Mouse (Mus musculus) layer of hippocampus, postnatal 10 days (tissue): ENCODE results near the gene Sytl1. TPM values are rescaled to one million over a fixed set of nuclear protein-coding genes. Genes with fewer than 3 reads are reported as not detected.
A peak's percentile ranks its signal among the peaks of the same experiment; 100 is the strongest.

Experiments
- DNase-seq, 2 experiments: peaks; one replicate each; pipeline ENCODE4 v3.0.0; 2021; ENCODE audit warnings: low spot score in 2 of 2
- long read RNA-seq: library from polyadenylated mRNA; stranded (forward); transcript quantifications from one replicate; pipeline ENCODE4 v2.0.0, GENCODE M21; 2023
- total RNA-seq, 2 experiments: library from RNA; stranded (reverse); gene quantifications; 2 replicates each; pipeline ENCODE4 v1.2.3; 2021

Sytl1 gene
- under 1 TPM; 0.51 to 0.53 TPM for total RNA-seq
- long read RNA-seq, result 0 reads

DNA sequence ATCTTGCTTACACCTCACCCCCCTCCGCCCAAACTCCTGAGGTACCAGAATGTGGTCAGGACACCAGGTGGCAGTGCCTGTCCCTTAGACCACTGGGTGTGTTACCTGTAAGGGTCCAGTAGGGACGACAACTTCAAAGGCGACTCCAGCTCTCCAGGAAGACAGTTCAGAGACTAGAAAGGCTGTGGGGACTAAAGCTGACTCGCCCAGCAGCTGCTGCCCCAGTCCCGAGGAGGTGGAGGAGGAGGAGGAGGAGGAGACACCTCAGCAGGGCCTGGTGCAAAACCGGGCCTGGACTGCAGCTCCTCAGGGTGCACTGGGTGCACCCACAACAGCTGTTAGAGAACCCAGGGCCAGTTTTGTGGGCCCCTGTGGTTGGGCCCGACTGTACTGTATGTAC, at the start of gene Sytl1:
Gene Sytl1, minus strand, starts transcription at position 232 of the 400 bp plus-strand sequence.
- DNase-seq, result no peak

DNA sequence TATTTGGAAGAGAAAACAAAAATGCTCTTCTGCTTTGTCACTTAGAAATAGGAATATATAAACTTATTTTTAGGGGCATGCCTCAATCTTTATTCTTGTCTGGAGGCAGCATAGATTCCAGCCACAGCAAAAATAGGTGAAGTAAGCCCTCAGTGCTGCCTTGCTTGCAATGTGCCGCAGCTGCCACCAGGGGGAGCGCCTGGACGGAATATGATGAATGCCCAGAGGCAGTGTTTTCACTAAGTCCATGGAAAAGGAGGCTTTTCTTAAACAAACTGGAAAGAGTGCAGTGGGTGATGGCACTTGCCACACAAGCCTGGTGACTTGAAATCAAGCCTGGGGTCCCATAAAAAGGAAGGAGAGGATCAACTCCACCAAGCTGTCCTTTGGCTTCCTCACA, 47.0 kb upstream of the Sytl1 start:
- peak; percentile 94 to 95 for DNase-seq

DNA sequence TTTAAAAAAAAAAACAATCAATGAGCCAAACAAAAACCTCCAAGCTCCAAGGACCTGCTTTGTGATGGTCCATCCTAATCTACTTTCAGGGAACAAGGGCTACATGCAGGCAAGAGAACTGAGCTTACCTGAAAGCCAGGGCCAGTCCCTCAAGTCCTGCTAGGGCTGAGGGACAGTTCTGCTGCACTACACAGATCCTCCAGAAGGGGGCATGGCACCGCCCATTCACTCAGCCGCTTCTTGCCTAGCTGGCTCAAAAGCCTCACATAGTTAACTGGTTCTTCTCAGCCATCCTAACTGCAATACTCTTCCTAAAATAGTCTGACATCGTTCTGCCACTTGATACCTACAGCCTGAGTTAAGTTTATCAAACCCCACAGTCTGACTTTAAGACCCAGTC, 44.4 kb upstream of the Sytl1 start:
- DNase-seq, result peak; percentile 66 to 68

DNA sequence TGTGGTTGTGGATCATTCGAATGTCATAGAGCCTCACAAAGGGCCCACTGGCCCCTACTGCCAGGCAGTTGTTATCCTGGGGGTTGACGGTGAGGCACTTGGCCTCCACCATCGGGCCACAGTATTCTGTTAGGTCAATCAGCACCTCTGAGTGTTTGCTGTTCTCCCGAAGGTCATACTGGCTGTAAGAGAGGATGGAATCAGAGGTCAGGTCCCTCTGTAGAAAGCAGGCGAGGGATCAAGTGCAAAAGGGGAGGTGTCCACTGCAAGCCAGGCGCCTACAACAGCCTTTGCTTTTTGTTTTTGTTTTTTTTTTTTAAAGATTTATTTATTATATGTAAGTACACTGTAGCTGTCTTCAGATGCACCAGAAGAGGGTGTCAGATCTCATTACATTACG, 42.9 kb upstream of the Sytl1 start:
- DNase-seq, result no peak

DNA sequence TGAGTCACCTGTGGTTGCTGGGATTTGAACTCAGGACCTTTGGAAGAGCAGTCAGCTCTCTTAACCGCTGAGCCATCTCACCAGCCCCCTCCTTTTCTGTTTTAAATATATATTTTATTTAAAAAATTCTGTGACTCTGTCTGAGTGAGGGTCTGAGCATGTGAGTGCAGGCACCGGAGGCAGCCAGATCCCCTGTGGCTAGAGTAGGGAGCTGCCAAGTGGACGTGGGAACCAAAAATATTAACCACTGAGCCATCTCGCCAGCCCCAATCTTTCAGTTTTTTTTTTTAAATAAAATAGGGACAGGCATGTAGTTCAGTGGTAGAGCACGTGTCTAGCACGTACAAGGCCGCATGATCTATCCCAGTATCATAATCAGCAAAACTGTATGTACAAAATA, 41.9 kb upstream of the Sytl1 start:
- DNase-seq, result no peak

DNA sequence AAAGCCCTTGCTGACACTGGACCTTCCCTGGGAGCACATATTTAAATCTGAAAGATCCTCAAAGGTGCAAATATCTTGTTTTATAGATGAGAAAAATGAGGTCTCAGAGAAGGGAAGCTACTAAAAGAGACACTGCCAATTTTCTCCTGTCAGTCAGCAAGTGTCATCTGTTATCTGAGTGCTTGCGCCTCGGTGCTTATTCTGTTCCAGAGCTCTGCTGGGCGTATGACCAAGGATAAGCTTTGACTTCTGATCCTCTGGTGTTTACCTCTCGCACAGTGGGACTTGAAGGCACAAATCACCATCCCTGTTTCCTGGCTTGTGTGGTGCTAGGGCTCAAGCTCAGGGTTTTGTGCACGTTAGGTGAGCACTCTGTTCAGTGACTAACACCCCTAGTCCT, 39.8 kb upstream of the Sytl1 start:
- no peak for DNase-seq

DNA sequence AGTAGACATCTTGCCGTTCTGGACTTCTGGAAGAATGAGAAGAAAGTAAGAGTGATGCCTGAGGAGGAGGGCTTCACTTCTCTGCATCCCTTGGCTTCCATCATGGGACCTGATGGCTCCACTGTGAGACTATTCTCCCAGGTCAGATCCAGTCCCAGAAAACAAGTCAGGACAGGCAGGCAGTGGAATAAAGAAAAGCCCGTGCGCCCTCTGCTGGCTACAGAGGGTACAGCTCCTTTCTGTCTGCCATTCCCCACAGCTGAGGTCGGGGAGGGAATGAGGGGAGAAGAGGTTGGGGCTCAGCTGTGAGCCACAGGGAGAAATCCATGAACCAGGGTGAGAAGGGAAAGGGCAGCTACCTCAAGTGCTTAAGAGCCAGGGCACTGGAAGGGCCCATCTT, 38.9 kb upstream of the Sytl1 start:
- peak; percentile 86 to 89 for DNase-seq

DNA sequence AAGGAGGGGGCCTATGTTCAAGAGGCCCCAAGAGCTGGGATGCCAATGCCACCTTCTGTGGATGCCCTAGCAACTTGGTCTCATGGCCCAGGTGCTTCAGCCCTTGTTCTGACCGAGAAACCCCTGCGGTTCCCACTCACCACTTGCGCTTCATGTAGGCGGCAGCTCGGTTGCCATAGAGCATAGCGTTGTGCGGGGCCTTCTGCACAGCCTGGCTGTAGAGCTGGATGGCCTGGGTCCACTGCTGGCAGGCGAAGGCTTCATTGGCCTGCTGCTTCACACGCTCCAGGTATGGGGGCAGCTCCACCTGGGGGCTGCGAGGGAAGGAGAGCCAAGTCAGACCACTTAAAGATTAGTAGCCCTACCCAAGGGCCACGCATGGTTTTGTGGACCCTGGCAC, 37.5 kb upstream of the Sytl1 start:
- no peak for DNase-seq

DNA sequence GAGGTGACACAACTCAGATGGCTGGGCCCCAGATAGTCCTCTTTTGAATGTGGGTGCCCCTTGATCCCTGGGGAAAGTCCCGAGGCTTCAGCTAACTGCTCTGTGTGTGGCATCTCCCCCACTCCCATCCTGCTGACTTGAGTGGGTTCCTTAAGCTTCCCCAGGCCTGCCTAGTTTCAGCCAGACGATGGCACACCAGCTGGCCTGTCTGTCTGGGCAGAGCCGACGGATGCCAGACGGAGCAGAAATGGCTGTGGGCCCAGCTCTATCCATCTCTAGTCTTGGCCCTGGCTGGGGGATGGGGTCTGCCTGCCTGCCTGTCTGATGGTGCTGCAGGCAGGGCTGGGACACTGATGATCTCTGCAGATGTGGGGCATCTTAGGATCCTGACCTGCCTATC, 36.8 kb upstream of the Sytl1 start:
- peak; percentile 63 to 72 for DNase-seq

DNA sequence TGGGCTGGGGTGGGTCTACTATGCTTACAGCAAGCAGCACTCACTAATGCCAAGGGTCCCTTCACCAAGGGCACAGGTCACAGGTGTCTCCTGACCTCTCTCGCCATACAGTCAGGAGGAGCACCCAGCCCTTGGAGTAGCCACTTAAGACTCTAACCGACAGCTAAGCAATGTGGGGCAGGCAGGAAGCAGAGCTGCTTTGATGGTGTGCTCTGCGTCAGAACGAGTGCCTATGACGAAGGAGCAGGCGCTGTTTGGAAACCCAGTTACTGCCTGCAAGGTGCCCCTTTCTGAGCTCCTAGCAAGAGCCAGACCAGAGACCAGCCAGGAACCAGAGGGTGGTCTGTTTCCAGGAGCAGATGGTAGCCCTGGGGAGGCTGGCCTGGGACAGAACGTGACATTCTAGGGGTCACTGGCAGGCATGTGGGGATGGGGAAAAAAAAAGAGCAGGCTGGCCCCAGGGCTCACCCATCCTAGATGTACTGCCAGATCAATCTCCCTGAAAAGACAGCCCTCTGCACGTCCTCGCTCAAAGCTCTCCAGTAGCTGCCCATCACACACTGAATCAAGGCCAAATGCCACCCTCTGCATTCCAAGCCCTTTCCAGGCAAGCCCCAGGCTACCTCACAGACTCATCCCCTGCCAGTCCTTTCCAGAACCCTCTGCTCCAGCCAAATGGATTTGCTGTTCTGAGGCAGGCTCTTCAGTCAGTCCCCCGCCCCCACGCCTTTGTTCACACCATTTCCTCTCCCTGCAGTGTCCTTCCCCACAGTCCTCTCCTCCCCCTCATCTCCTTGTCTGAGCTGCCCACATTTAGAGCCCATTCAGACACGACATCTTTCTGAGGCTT, 35.8 kb upstream of the Sytl1 start:
- DNase-seq, result peak; percentile 60 to 65

DNA sequence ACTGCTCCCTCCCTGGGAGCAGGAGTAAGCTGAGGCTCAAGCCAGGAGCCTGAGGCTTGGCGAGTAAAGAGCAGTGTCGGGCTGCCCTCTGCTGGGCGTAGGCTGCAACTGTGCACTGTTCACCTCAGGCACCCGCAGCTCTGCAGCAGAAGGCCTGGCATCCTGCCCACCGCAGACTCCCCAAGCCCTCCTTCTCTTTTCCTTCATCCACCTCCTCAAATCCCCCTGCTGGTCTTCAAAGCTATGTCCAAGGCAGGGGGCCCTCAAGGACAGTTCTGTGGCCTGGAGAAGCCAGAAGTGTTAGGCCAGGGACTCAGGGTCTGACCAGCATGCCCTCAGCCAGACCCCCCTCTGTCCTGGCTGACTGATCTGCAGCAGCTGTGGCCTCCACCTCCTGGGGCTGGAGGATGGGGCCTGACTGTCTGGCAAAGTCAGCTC, 34.9 kb upstream of the Sytl1 start:
- peak; percentile 94 to 95 for DNase-seq

DNA sequence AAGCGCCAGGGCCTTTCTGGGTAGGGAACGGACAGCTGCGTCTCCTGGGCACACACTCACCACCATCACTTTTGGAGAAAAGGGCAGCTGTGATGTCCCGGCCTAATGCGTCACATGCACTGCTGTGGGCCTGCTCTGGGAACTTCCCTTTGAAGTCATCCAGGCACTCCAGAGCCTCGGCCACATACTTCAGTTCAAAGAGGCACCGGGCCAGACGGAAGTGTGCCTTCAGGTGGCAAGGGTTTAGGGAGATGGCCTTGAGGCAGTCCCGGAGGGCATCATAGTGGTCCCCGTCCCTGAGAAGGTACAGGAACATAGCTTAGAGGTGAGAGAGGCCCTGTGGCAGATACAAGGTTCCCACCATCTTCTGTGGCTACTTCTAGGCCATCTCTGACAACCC, 34.4 kb upstream of the Sytl1 start:
- DNase-seq, result no peak

DNA sequence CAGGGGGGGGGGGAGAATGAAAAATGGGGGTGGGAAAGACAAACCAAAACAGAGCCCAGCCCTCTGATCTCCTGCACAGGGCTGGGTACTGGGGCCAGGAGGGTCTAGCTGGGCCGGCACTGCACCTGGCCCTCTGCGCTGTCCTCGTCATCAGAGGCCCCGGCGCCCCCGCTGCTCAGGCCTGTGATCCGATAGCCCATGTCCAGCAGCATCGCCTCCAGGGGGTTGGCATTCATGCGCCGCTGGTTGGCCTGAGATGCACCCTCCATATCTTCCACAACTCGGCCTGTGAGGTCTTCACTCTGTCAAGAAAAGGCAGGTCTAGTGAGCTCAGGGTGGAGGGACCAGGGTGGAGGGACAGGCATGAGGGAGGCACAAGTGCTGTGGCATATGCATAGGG, 31.2 kb upstream of the Sytl1 start:
- DNase-seq, result no peak

DNA sequence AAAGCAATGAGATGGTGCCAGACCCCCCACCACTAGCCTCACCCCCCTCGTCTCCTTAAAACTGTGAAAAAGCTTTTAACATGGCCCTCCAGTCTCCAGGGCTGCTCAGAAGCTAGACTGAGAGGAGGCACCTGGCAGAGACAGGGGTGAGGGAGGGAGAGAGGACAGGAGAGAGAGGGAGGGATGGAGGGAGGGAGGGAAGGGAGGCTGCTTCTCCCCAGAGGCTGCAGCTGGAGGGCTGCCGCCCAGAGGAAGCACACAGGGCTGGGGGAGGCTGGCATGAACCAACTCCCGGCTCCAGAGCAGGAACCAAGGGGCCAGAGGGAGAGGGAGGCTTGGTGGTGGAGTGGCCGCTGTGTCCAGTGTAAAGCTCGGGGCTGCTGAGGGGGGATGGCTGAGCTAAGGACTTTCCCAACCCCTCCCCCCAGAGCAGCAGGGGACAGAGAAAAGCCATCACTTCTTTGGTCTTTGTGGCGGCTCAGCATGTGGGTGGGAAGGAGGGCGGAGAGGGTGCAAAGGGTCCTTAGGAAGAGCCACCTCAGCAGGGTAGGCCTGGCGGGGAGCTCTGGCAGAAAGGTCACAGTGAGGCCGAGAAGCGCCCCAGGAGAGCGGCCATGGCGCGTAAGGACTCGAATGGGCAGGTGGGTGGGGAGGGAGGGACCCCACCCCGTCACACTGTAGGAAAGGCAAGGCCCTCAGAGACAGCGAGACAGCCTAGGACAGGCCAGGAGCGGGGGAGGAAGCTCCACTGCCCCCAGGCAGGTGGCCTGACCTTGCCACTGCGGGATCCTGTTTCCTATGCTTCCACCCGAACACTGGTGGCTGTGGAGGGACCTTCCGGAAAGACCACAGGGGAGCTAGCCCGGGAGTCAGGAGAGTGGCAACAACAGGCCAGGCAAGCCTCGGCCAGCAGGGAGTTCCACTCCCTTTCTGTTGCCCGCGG, 30.3 kb upstream of the Sytl1 start:
- no peak for DNase-seq

DNA sequence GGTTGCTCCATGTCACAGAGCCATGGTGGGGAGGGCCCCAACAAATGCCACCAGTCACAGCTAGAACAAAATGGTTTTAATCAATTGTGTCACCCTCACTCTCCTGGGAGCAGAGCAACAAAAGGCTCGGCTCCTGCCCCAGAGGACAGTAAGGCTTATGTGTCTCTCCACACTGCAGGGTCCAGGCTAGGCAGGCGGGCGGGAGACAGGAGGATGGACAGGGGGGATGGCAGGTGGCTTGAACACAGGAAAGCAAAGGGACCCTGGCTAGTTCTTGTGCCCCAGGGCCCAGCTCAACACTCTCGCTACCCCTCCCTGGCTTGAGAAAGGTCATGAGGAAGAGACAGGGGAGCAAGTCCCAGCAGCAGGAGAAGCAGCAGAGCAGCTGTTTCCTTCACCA, 29.5 kb upstream of the Sytl1 start:
- DNase-seq, result no peak

DNA sequence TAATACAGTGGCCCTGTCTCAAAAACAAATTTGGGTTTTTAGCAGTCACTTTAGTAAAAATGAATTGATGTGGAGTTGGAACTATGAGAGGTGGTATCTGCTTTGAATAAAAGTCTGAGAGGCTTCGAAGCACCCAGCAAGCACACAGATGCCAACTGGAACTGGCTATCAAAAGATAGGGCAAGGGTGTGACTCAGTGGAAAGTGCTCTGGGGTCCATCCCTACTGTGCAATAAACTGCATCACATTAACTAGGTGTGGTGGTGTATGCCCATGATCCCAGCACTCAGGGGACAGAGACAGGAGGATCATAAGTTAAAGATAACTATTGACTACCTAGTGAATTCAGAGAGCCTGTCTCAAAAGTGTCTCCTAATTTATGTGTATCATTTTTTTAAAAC, 28.3 kb upstream of the Sytl1 start:
- DNase-seq, result no peak

DNA sequence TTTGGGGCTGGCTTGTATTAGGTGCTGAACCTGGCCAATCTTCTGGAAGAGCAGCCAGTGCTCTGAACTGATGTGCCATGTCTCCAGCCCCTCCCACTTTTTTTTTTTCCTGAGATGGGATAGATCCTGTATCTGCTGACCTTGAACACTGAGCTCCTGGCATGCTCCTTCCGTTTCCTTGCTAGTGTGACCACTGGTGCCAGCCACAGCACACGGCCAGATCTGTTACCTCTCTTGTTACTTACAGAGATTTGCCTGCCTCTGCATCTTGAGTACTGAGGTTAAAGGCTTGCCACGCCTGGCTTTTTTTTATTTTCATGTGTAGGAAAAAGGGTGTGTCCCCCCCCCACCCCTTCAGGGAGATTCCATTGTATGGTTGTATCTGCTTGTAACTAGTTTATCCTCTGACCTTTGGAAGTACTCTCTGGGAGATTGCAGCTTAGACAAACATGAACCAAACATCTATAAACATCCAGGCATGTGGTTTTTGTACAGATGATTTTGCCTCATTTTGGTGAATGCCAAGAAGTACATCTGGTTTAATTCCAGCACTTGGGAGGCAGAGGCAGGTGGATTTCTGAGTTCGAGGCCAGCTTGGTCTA, 23.7 kb upstream of the Sytl1 start:
- no peak for DNase-seq

DNA sequence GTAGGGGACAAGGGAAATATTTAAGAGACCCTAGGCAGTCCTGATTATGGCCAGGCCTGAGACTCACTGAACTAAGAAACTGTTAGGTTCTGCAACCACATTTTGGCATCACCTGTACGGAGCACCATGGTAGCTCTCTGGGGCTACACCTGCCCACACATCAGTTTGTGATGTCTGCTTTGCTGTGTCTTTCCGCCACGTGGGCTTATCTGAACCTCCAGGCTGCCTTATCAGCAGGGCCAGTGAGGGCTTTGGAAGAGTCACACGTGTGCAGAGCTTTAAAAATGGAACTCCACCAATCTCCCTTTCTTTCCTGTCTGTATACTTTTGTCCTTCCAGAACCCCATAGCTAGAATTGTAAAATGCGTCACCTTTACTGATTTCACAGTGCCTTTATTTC, 23.0 kb upstream of the Sytl1 start:
- DNase-seq, result no peak

DNA sequence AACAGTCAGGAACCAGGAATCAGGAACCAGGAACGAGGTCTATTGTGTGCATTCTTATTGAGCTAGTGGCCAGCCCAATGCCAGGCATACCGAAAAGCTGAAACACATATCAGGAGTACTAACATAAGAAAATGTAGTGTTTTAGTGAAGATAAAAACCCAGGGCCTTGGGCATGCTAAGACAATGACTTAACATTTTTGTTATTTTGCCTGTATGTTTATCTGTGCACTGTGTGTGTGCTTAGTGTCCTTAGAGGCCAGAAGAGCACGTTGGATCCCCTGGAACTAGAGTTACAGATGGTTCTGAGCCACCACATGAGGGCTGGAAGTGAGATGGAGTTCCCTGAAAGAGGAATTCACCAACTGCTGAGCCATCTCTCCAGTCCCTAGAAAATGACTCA, 22.4 kb upstream of the Sytl1 start:
- no peak for DNase-seq

DNA sequence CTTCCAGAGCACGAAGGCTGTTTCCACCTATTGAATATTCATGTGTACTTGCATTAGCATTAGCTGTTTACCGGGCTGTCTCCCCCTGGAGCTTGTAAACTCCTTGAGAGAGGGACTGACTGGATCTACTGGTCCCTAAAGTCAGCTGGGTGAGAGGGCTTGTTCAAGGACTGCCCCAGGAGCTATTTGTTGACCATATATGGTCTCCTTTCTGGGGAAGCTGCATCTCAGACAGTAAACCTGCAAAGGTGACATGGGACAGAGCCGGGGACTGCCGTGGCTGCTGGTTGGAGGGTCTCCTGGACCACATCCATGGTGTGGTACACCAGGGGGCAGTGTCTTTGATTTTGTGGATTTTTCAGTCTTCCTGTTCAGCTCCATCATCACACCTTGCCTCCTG, 19.7 kb upstream of the Sytl1 start:
- no peak for DNase-seq

DNA sequence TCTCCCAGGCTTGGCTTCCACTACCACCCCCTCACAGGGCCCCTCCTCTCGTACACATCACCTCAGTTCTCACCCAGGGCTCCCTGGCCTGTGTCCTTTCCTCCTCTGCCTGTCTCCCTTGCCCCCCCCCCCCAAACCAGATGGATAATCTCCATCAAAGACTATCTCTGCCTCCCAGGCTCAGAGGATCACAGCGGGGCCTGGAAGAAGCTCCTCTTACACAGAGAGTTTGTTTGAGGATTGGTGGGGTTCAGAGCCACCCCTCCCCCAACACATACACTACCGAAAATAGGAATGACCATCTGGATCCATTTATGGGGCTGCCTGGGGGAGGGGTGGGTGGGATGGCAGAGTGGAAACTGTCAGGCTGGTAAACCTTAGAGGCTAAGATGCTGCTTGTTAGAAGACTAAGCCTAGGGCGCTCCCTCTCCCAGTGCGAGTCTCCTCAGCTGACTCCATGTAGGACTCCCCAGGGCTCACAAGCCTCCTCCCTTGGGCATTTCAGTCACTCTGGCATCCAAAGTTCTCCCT, 19.1 kb upstream of the Sytl1 start:
- DNase-seq, result no peak

DNA sequence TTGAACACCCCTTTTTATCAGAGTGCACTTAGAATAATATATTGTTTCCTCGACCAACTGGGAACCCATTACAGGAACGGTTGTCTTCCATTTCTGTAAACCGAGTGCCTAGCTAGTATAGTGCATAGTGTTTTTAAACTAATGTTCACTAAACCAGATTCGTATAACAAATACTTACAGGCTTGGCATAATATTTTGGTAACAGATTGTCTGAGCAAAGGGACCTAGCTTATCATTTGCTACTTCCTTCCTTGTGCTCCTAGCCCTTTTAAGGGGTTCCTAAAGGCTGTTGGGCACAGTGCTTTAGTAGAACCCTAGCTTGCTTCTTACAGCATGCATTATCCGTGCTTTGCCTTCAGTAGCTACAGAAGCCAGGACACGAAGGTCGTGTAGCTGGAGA, 18.6 kb upstream of the Sytl1 start:
- DNase-seq, result no peak
